Mouse (Mus musculus) 3134 (cell line): ENCODE data around the gene Uhrf1.

Experiments
- DNase-seq: peaks from one replicate; pipeline ENCODE4 v3.0.0-alpha.2; 2011; ENCODE audit warnings: low spot score; ENCODE audit not compliant: insufficient read length; ENCODE audit errors: extremely low read depth

Uhrf1 gene

GRCm38 (mm10) chr17:56275842-56276480 is 27.2 kb upstream of the Uhrf1 start:
- no peak for DNase-seq

DNA sequence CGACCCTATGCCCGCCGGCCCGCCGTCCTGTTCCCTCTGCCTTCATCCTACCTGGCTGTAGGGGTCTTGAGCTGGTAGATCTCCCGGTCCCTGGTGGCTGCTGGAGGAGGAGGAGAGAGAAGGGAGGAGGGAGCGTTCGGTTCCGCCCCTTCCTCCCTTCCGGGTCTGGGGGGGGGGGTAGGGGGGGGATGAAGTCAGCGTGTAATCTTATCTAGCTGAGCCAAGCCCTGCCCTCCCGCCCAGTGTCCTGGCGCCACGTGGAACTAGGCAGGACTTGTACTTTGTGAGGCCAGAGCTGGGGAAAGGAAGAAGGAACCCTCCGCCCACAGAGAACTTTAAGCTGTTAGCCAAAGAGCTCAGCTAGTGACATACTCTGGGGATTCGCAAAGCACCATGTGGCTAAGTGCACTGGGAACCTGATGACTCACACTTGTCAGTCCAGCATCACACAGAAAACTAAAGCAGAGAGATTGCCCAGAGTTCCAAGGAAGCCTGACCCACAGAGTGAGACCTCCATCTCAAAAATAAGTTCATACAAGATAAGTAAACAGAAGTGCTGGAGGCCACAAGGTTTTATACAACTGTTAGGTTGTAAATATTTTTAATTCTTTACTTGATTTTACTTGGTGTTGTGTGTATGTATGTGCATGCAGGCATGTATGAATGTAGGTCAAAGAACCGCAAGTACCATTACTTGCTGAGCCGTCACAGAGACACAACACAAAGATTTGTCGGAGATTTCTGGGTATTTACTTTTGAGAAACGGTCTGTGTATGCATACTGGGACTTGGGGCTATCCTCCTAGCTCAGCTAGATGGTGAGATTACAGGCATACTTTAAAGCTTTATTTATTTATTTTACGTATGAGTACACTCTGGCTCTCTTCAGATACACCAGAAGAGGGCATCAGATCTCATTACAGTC is 26.2 kb upstream of the Uhrf1 start, which contains the start of gene Ticam1:
Ticam1 (minus strand) TSS at position 144 of the 924 bp plus-strand sequence.
- peak; percentile 97 for DNase-seq

- no peak for DNase-seq
These were observed 25.6 kb upstream of the Uhrf1 start for GRCm38 (mm10) chr17:56277567-56277893.

DNA sequence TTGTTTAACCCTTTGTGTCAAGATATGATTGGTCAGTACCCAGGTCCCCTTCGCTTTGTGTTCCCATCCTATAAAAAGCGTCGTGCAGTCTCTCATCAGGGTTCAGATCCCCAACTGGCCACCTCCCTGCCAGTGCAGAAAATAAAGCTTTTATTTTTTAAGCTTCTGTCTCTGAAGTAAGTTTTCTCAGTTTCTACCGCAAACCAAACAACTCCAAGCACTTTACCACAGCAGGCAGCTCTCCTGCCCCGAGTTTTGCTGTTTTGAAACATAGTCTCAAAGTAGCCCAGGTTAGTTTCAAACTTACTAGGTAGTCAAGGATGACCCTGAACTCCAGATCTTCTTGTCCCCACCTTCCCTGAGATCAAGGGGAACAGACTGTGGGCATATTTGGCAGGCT is 24.8 kb upstream of the Uhrf1 start:
- no peak for DNase-seq

GRCm38 (mm10) chr17:56279481-56280155 is 23.5 kb upstream of the Uhrf1 start:
- no peak for DNase-seq

DNA sequence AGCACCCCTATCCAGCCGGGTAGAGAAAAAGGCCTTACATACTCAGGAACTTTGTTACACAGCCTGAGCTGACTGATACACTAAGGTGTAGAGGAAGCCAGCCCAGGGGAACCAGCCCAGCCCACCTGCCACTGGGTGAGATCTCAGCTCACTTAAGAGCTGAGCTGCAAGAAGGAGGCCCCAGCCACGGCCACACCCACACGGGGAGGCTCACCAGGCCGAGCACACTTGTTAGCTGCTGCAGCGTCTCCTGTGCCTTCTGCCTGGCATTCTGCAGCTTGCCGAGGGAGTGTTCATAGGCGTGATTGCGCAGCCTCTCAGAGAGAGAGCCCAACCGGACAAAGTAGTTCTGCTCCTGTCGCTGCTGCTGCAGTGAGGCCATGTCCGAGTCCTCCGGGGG is 21.9 kb upstream of the Uhrf1 start:
- DNase-seq = no peak

- DNase-seq = no peak
These were observed 20.3 kb upstream of the Uhrf1 start for GRCm38 (mm10) chr17:56282802-56283201.

DNA sequence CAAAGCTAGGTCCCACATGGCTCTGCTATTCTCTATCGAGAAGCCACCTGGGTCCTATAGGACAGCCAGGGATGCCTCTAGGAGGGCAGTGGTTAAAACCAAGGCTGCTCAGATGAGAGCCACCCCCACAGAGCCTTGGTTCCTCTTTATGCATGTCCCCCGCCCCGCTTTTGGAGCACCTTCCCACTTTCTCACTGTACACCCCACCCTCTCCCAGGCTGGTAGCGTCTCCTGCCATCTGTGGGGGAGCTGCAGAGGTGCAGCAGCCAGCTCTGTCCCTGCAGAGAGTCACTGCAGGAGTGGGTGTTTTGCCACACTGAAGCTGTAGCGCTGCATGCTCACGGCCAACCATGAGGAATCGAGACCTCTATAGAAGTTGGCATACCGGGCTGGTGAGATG is 19.8 kb upstream of the Uhrf1 start:
- DNase-seq = no peak

DNA sequence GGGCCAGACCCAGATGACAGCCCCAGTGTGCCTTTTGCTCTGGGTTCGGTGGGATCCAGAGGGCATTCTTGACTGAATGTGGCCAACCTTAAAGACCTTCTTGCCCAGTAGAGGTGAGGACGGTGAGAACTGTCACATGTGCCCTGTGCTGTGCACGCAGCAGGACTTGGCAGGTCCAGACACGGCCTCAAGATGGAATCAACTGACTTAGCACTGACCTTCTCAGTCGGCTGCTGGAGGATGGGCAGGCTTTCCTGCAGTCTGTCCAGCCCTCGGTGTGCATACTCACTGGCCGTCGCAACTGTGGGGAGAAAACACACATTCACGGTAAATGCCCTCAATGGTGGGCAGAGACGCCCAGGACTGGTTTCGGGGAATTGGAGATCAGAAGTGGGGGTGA is 17.1 kb upstream of the Uhrf1 start:
- no peak for DNase-seq

GRCm38 (mm10) chr17:56287830-56288229 is 15.3 kb upstream of the Uhrf1 start:
- no peak for DNase-seq

DNA sequence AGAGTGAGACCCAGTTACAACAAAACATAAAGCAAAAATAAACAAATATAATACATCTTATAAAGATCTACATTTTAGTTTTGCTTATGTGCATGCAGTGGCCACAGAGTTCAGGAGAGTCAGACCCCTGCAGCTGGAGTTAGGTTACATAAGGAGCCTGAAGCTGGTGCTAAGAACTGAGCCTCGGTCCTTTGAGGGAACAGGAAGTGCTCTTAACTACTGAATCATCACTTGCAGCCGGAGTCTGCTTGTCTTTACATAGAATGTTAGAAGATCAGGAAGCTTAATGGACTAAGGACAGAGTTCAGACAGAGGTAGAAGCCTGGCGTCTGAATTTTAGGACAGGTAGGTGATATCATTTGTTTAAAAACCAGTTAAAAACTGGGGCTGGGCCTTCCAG is 14.3 kb upstream of the Uhrf1 start:
- no peak for DNase-seq

- no peak for DNase-seq
These were observed 13.5 kb upstream of the Uhrf1 start for GRCm38 (mm10) chr17:56289371-56290331.

DNA sequence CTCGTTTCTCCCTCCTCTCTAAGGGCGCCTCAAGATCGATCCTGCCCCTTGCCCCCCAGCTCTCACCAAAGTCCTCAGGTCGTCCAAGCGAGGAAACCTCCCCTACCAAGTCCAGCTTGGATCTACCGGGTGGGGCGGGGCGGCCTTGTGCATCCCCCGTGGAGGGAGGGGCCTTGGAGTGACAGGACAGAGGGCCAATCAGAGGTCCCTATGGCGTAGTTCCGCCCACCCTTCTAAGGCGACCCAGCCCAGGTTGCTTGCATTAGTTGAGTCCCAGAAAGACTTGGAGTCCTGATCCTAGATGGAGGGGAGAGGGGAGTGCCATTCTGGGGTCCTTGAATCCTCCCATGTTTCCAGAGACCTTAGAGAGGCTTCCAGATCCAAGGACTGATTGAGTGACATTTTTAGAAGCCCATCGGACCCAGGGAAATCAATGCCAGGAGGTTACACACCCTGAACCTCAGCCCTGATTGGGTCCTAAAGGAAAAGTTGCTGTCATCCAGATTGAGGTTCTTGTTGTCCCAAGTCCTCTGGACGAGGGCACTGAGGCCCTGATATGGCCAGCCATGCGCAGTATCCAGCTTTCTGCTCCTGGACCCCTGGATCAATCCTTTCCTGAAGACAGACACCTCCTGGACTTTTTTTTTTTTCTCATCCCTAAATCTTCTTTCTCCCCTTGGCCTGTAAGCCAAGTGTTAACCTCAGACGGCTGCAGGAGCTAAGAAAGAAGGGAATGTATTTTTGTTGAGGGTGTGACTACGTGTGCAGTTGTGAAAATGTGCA is 12.5 kb upstream of the Uhrf1 start:
- peak; percentile 97 for DNase-seq

- DNase-seq = peak; percentile 90
These were observed 12.0 kb upstream of the Uhrf1 start for GRCm38 (mm10) chr17:56291171-56291511.

GRCm38 (mm10) chr17:56291826-56292475 is 11.2 kb upstream of the Uhrf1 start:
- no peak for DNase-seq

- no peak for DNase-seq
These were observed 10.4 kb upstream of the Uhrf1 start, which contains the start of gene Plin3 for GRCm38 (mm10) chr17:56292531-56293222. Plin3 (minus strand) TSS chr17:56292873.

DNA sequence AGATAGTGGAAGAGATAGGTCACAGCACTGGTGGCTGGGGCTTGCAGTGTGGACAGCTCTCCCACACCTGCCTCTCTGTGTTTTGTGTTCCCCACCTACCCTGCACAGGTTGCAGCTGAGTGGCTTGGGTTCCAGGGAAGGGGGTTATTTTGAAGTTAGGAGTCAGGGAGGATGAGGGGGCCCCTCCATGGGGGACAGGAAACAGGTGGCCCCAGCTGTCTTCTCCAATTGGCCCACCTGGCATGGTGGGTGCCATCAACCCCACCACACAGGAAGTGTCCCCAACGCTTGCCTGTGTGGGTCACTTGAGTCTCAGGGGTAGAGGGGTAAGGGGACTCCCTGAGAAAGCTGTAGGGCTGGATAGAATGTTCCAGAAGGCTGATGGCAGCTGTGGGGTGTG is 9.8 kb upstream of the Uhrf1 start:
- no peak for DNase-seq

DNA sequence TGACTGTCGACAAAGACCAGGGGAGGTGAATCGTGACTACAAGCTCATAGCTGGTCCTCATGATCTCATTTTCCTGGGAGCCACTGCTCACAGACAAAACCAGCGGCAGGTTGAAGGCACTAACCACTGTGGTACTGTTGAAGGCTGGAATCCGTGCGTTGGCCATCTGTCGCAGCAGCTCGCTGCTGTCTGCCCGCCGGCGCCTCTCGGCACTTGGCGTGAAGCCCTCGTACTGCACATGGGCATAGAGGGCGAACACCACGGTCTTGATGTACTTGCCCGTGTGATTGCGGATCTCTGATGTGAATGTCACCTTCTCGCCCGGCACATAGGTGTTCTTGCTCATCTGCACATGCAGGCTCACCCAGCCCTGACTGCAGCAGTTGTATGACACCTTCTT is 8.9 kb upstream of the Uhrf1 start:
- no peak for DNase-seq

DNA sequence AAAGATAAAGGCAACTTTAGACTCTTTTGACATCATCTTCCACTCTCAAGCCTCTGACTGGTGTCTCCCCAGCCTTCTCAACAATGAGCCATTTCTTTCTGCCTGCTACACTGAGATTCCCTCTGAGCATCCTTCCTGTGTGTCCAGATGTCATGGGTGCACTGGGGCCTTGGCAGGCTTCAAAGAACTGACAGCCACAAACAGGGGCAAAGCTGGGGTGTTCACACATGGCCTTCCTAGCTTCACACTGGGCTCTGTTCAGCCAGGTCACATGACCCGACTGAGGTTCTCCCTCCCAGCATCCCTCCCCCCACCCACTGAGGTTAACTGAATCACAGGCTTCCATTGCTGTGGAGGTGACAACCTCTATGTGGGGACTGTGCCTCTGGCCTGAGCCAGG is 6.9 kb upstream of the Uhrf1 start:
- DNase-seq = no peak
